Mouse (Mus musculus) kidney, postnatal 25 days (tissue): Measurements from ENCODE around the gene Ttc23.
A peak's percentile ranks its signal among the peaks of the same experiment; 100 is the strongest.

Source experiments
- DNase-seq, 2 experiments: peaks; one replicate each; pipeline ENCODE4 v3.0.0; 2021; ENCODE audit warnings: mixed read lengths in 2 of 2

Gene Ttc23

GRCm38 (mm10) chr7:67754606-67755005 is 107.4 kb downstream of the Ttc23 start:
- DNase-seq = no peak

GRCm38 (mm10) chr7:67755366-67755765 is 108.2 kb downstream of the Ttc23 start:
- no peak for DNase-seq

GRCm38 (mm10) chr7:67756636-67757035 is 109.4 kb downstream of the Ttc23 start:
- DNase-seq = no peak

- DNase-seq = peak in 1 of 2 experiments; percentile 42
Observed at GRCm38 (mm10) chr7:67758506-67758857, 111.3 kb downstream of the Ttc23 start.

- DNase-seq = peak in 1 of 2 experiments; percentile 29
Observed at GRCm38 (mm10) chr7:67758858-67759628, 111.8 kb downstream of the Ttc23 start.

- peak; percentile 92 to 94 for DNase-seq
Observed at GRCm38 (mm10) chr7:67759629-67759995, 112.4 kb downstream of the Ttc23 start, which contains the start of gene Synm. Synm (minus strand) TSS chr7:67759742.

- DNase-seq = no peak
Observed at GRCm38 (mm10) chr7:67763625-67764024, 116.4 kb downstream of the Ttc23 start.

- no peak for DNase-seq
Observed at GRCm38 (mm10) chr7:67768125-67768524, 120.9 kb downstream of the Ttc23 start.

GRCm38 (mm10) chr7:67769487-67769886 is 122.3 kb downstream of the Ttc23 start:
- DNase-seq = no peak

- DNase-seq = no peak
Observed at GRCm38 (mm10) chr7:67772231-67772630, 125.0 kb downstream of the Ttc23 start.

GRCm38 (mm10) chr7:67775623-67776022 is 128.4 kb downstream of the Ttc23 start:
- DNase-seq = no peak

GRCm38 (mm10) chr7:67776636-67777305 is 129.6 kb downstream of the Ttc23 start:
- DNase-seq = peak; percentile 25 to 42

GRCm38 (mm10) chr7:67787861-67788260 is 140.7 kb downstream of the Ttc23 start:
- DNase-seq = no peak

- peak; percentile 53 to 76 for DNase-seq
Observed at GRCm38 (mm10) chr7:67788713-67789112, 141.5 kb downstream of the Ttc23 start.

- DNase-seq = no peak
Observed at GRCm38 (mm10) chr7:67791256-67791655, 144.0 kb downstream of the Ttc23 start.

GRCm38 (mm10) chr7:67793449-67793848 is 146.2 kb downstream of the Ttc23 start:
- DNase-seq = no peak

GRCm38 (mm10) chr7:67797065-67797464 is 149.9 kb downstream of the Ttc23 start:
- no peak for DNase-seq

GRCm38 (mm10) chr7:67798476-67798875 is 151.3 kb downstream of the Ttc23 start:
- DNase-seq = no peak

- no peak for DNase-seq
Observed at GRCm38 (mm10) chr7:67800547-67800946, 153.3 kb downstream of the Ttc23 start.

GRCm38 (mm10) chr7:67801022-67801421 is 153.8 kb downstream of the Ttc23 start:
- no peak for DNase-seq

- DNase-seq = peak; percentile 80 to 83
Observed at GRCm38 (mm10) chr7:67803015-67803856, 156.0 kb downstream of the Ttc23 start.

GRCm38 (mm10) chr7:67803857-67804215 is 156.6 kb downstream of the Ttc23 start:
- DNase-seq = no peak
